Mouse (Mus musculus) adrenal gland, postnatal 10 days (tissue): Measurements from ENCODE around the gene Slc25a34. TPM values are rescaled to one million over a fixed set of nuclear protein-coding genes. Genes with fewer than 3 reads are reported as not detected.

Experiments
- DNase-seq: peaks from one replicate; pipeline ENCODE4 v3.0.0; 2021; ENCODE audit warnings: mixed read lengths
- total RNA-seq, 2 experiments: library from RNA; stranded (reverse); gene quantifications; 2 replicates each; pipeline ENCODE4 v1.2.3; 2021

The Slc25a34 gene
- total RNA-seq, 2 experiments from 2014 or later, result 36.1 to 39.2 TPM

DNA sequence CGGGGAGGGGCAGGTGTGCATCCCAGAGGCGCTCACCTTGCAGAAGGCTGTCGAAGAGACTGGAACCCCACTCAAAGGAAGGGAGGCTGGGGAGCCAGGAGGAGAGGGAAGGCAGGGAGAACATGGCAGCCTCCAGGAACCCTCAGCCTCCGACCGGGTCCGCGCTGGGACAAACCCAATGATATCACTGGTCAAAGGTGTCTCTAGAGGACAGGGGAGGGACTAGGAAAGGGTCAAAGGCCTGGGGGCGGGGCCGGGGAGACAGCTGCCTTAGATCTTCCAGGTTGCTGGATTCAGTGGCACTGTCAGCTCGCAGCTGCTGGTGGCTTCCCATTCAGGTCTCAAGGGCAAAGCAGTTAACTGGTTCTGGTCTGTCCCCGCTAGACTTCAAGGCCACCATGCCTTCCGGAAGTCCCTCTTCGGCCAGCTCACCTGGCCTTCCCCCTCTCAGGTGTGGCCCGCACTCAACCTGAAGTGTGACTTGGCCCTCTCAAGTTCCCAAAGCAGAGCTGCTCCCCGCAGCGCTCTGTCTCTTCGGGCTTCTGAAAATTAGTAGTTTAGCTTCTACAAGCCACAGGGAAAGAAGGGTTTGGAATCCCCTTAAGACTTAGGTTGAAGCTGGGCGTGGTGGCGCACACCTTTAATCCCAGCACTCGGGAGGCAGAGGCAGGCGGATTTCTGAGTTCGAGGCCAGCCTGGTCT, 5.6 kb downstream of the Slc25a34 start:
- peak; percentile 67 for DNase-seq

DNA sequence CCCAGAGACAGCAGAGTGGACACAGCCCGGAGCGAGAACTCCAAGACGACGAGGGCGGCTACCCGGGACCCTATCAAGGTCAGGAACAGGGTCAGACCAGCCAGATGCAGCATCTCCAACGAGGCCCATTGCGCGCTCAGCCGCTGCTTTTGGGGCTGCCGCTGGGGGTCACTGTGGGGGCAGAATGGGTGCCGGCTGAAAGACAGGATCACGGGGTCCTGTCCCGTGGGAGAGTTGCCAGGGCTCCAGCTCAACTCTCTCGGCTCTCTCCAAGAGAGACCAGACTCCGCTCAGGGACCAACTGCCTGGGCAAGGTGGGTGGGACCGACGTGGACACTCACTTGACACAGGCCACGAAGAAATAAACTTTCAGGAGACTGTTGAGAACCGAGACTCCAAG, 6.3 kb downstream of the Slc25a34 start:
- DNase-seq, result peak; percentile 82

DNA sequence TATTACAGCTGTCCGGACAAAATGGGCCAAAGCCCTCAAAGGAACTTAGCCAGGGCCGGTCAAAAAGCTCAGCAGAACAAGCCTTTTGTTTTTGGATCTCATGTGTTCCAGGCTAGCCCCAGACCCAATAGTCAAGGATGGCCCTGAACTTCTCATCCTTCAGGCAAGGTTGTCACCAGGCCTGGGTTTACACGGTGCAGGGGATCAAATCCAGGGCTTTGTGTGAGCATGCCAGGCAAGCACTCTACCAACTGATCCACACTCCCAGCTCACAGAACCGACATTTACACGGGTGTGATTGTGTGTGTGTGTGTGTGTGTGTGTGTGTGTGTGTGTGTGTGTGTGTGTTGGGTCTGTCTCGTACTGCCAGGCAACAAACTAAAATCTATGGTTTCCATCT, 6.8 kb downstream of the Slc25a34 start:
- no peak for DNase-seq

DNA sequence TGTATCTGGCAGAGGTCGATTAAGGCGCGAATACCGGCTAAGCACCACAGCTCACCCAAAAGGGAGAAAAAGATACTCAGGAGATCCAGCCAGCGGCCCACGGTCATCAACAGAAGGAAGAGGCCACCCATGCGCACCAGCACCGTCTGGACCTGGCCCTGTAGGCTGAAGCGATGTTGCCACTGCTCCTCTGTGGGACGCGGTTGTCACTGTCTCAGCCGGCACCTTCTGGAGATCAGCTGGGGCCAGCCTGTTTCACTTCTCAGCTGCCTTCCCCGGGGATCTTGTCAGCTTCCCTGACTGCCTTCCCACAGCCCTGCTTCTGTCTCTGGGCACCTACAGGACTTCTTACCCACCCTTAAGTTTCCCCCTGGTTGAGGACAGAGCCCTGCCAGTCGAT, 8.7 kb downstream of the Slc25a34 start:
- no peak for DNase-seq

DNA sequence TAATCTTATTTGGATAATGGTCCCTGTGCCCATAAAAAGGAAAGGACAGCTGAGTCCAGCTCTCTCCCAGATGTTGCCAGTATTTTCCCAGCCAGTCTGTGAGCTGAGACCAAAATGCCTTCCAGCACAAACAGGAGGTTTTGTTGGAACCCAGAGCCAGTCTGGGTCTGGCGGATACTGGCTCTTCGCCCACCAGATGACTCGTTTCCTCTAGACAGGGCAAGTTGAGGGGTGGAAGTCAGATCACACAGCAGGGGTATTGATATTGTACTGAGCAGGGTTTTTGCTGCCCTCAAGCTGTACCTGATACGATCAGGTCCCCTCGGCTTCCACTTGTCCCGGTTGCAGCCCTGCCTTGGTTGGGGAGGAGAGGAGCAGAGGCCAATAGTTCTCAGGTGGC, 14.1 kb downstream of the Slc25a34 start:
- peak; percentile 46 for DNase-seq

DNA sequence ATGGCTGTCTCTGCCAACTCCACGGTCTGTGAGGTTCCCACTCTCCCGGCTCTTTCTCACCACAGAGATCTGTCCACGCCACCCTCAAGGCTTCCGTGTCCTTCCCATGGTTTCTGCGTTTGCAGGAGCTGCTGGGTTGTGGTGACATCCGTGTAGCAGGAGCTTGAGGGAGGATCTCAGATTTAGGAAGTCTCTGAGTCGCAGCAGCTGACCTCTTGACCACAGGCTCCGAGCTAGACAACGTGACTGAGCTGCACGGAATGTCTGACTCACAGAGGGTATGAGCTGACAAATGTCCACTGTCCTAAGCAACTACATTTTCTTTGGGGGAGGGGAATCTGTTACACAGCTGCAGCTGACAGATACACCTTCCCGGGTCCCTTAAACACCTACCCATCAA, 17.8 kb downstream of the Slc25a34 start, which contains the start of gene Fblim1:
Fblim1 (minus strand) TSS at position 236 of the 400 bp plus-strand sequence.
- no peak for DNase-seq

DNA sequence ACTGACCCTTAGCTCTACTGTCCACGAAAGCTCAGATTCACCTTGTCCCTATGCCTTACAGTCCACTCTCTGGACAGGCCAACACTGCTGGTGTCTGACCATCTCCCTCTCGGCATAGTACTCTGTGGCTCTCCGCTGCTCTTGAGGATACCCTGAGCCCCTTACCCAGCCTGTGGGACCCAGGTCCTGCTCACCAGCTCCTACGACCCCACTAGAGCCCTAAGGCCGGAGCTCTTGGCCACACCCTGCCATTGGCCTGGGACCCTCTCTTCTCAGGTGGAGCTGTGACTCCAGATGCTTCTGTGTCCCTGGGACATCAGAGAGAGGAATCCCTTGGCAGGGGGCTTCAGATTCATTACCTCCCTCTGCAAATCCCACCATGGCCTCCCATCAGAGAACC, 18.2 kb downstream of the Slc25a34 start:
- DNase-seq, result no peak

DNA sequence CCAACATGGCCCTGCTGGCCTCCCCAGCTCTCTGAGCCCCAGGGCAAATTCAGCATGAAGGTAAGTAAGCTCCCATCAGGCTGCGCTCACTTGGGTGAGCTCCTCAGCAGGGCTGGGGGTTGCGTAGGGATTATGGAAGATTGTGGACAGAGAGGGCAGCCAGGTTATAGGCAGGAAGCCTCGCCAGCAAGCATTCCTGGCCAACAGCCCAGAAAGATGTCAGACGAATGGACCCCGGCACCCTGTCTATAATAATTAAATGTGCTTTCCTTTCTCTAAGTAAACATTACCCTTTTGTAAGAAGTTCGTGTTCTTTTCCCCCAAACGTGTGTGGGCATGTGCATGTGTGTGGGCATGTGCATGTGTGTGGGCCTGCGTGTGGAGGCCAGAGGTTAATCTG, 19.1 kb downstream of the Slc25a34 start:
- DNase-seq, result peak; percentile 50

DNA sequence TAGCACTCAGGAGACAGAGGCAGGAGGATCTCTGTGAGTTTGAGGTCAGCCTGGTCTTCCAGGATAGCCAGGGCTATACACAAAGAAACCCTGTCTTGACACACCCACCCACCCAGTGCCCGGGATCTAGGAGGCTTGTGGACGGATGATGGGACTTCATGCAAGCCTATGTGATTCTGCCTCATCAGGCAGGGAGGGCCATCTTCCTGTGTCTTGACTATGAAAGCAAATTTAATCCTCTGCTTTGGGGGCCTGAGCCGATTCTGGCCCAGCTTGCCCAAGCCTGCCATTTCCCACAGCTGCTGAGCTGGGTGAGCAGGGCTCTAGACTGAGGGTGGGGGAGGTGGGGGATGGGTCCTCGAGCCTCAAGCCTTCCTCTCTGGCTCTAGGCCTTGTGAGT, 19.7 kb downstream of the Slc25a34 start:
- no peak for DNase-seq

DNA sequence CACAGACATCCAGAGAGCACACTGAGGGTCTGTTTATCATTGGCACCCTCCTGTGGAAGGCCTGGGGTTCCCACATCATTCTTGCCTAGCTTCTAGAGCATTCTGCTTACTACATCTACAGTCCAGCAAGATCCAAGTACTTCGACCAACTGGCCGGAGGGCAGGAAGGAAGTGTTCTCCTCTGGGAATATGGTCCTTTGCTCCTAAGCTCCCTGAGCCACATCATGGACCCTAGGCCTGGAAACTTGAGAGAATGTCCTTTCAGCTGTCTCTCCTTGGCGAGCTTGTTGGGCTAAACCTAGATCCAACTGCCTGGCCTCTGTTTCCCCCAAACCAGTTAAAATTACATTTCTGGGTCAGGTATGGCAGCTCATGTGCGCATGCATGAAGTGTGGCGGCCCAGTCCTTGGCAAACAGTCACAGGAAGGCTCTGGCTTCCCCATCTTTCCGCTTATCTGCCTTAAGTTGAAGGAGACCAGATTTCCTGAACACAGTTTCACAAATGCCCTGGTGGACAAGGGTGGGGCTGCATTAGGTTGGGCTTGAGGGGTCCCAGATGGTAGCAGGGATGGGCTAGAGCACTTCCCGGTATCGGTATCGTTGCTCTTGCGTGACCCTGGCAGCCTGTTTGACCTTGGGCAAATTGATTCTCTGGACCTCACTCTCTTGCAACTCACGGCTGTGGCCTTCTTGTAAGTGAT, 20.9 kb downstream of the Slc25a34 start:
- no peak for DNase-seq

DNA sequence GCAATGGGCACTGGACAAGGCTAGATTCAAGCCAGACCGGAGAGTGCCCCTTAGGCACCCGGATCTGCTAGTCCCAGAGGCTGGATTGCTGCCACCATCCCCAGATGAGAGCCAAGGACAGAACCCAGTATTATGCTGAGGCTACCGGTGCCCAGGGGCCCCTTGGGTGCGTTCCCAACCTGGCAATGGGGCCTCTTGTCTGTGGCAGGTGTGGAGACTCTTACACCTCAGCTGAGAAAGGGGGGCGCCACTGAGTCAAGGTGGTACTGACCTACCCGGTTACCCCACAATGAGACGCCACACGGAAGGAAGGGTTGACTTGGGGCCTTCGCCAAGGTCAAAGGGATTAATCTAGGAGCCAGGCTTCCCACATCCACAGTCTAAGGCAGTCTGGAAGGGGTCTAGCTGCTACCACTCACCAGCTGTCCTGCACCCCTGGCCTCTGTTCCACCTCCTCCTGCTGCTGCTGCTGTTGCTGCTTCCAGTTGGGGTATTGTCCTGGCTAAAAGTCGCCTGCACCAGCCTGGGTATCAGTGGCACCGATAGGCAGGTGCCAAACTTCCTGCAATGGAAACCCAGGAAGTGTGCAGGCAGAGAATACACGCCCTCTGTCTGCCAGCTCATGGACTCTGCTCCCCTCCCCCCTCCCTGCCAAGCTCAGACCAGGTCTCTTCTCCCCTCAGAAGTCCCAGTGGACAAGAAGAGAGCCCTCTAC, 22.3 kb downstream of the Slc25a34 start:
- DNase-seq, result peak; percentile 46

DNA sequence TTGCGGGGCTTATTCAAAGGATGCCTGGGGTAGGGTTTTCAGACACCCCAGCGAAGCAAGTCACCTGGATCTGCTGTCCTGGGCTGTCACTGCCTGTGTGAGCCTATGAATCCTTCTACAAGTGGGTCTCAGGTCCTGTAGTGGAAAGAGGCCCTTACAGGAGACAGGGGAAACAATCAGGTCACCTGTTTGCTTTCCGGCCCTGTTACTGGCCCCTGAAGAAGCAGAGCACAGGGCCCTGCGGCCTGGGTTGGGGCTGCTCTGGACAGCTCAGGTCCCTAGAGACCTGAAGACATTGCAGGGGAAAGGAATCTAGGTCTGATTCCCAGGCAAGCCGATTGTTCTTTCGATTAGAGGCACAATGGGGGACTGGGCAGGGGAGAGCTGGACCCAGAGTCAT, 23.3 kb downstream of the Slc25a34 start:
- DNase-seq, result no peak

DNA sequence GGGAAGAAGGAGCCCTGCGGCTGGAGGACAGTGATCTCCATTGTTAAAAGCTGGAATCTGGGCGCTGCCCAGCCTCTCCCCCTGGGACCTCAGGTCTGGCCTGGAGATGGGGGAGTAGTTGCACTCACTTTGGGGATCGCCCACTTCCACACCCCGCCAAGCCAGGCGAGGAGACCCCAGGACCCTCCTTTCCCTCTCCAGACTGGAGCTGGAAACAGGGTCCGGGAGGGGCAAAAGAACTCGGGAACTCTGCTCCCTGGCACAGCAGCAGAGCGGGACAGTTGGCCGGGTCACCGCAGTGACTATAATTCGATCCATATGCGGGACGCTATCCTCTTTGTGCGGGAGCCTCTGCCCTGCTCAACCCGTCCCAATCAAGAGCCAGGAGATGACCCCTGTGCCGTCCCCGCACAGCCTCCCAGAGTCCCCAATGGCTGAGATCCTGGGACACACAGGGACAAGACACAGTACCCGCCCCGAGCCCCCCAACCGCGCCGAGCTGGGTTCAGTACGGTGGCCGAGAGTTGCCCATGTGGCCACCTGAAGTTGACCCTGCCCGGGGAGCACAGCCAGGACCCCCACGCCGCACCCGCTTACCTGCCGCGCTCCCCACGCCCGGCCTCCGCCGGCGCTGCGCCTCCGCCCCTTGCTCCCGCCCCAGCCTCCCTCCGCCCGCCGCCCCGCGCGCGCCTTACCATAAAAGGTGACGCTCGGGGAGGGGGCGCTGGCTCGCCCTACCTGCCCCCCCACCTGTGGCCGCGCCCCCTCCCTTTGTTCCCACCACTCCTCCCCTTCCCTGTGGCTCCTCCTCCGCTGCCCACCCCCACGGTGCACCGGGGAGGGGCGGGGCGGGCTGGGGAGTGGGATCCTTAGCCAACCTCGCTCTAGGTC, 24.1 kb downstream of the Slc25a34 start:
- DNase-seq, result peak; percentile 38

DNA sequence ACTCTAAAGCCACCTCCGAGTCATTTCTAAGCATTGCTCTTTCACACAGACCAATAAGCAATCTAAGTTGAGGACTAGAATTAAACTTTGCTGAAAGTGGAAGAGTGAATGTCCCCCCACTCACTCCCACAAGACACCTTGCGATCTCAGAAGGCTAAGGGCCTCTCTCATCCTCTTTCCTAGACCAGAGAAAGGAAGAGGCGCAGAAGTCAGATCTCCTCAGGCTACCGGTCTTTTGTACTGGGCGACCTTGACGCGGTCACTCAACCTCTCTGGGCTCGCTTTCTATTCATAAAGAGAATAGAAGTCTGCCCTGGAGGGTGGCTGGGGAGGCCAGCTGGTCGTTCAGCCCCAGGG, 24.7 kb downstream of the Slc25a34 start:
- no peak for DNase-seq

DNA sequence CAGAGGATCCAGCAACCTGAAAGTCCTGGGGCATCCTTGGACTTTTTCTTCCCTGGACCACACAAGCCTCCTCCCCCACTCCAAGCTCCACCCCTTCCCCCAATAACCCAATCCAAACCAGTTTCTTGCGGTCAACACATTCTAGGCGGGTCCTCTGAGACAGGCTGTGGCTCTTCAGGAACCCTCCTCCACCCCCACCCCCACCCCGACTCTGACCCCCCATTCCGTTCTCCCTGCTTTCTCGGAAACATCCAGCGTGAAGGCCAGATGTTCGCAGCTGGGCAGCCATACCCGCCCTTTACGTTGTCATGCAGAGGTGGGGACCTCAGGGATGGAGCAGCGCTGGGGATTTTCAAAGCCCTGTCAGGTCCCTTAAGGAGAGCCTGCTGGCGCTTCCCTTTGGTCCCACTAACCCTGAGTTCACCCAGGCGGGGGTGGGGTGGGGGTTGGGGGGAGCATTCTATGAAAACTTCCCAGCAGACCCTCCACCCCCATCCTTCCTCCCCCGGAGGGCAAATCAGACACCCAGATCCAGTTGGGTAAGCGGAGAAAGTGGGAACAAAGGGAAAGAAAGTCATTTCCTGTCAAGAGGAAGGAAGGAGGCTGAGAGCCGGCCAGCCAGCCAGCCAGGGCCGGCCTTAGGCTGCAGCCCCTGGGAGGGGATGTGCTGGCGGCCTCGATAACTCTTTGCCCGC, 25.3 kb downstream of the Slc25a34 start:
- DNase-seq, result no peak

DNA sequence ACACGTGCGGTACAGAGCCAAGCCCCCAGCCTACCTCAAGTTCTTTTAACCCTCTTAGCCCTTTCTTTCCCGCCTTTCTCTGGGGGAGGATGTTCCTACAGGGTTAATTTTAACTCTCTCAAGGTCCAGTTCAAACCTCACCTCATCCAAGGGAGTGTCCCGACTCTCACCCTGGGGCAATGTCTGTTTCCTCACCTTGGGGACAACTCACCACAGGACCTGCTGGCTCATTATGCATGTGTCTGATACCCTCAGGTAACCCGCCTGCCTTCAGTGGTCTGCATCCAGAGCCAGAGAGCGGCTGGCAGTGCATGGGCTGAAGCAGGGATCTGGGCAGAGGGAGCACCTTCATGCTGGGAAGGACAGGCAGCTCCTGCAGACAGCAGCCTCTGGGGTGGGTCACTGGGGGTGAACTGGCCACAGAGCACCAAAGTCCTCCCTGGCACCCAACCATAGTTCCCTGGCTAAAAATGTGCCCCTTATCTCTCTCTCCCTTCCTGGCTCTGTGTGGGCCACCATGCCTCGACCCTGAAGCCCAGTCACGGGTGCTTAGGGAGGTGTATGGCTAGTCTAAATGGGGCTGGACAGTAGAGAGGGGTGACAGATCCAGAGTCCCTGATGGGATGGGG, 26.8 kb downstream of the Slc25a34 start:
- no peak for DNase-seq

DNA sequence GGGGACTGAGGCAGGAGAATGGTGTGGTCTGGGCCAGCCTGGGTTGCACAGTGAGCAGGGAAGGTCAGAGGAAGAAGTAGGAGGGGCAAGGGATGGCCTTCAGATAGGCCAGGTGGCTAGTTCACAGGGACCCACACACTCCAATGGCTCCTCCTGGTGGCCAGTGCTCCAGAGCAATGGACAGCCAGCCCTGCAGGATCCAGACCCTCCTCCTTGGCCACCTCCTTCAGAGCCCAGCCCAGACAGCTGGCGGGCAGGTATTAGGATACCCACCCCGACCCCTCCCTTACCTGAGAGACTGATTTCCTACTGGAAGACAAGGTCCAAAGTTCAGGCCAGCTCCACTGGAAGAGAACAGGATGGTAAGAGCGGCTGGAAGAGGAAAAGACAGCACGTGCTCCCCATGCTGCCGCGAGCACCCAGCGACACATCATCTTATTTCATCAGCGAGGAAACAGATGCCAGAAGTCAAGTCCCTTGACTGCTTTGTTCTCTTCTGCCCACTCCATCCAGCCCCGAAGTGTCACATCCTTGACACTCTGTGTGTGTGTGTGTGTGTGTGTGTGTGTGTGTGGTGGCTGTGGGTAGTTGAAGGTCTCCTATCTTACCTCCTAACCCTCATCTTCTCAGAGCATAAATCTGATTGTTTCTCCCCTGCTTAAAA, 27.9 kb downstream of the Slc25a34 start:
- DNase-seq, result no peak

DNA sequence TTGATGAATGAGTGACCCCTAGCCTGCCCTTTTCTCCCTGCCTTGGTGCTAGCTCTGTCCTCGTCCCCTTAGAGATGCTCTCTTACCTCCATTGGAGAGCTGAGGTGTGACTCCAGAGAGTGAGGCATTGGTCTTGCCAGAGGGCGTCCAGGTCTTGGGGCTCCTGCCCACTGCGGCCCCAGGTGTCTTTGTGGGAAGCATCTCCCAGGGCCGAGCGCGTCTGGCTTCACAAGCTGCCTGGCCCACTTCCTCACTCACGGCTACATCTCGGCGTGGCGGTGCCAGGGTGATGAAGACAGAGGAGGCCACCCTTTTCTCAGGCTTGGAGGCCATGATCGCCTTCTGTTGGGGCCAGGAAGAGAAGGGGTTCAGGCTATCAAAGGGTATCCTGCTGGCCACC, 28.5 kb downstream of the Slc25a34 start:
- no peak for DNase-seq

DNA sequence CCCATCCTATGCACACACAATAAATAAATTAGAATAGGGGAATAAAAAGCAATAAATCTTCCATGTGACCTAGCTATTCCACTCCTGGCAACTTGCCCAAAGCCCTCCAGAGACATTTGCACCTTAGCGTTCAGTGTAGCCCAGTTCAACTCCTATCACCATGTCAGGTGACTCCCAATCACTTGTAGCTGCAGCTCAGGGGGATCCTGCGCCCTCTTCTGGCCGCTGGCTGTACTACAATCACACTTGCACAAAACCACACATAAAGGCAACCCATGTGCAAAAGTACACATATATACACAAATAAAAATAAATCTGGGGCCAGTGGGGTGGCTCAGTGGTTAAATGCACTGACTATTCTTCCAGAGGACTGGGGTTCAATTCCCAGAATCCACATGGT, 32.1 kb downstream of the Slc25a34 start:
- DNase-seq, result peak; percentile 53

DNA sequence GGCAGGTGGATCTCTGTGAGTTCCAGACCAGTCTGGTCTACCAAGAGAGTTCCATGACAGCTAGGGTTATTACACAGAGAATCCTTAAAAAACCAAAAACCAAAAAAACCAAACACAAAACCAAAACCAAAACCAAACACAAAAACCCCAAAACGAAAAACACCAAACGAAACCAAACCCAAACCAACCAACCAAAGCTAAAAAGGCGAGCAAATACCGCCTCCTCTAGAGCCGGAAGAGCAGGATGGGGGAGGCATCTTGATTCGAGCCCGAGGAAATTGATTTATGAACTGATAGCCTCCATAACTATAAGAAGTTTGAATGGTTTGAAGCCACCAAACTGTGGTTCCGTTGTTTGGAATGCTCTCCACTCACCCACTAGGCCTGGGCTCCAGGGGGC, 39.7 kb downstream of the Slc25a34 start:
- DNase-seq, result no peak

DNA sequence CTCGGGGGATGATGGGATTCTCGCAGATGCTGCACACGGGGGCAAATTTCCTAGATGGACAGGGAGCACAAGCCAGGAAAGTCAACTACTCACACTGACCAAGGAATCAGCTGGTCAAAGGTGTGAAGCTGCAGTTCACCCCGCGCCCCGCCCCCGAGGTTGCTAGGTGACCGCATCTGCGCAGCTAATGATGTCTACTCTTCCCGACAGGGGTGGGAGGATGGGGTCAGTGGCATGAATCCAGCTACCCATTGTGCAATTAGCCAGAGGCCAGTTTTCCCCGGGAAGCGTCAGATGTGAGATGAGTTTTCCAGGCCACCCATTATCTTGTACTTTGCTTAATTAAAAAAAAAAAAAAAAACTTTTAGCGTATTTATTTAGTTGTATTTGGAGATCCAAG, 42.6 kb downstream of the Slc25a34 start:
- DNase-seq, result no peak
